Mouse (Mus musculus) kidney, postnatal 10 days (tissue): Measurements from ENCODE around the gene Hexdc.

Source experiments
- DNase-seq: peaks from one replicate; pipeline ENCODE4 v3.0.0; 2021; ENCODE audit warnings: mixed read lengths

The Hexdc gene

GRCm38 (mm10) chr11:121228129-121229017 lies 24.1 kb downstream of the Hexdc start:
- peak; percentile 14 for DNase-seq

- peak; percentile 84 for DNase-seq
Measured at GRCm38 (mm10) chr11:121229018-121229439, 24.8 kb downstream of the Hexdc start, which contains the start of gene Cybc1. Gene Cybc1 (minus strand): TSS chr11:121229322.

GRCm38 (mm10) chr11:121231191-121231590 lies 27.0 kb downstream of the Hexdc start:
- no peak for DNase-seq

GRCm38 (mm10) chr11:121231628-121232291 lies 27.5 kb downstream of the Hexdc start:
- DNase-seq: no peak

GRCm38 (mm10) chr11:121232706-121233105 lies 28.5 kb downstream of the Hexdc start:
- DNase-seq: no peak

GRCm38 (mm10) chr11:121235475-121236238 lies 31.4 kb downstream of the Hexdc start:
- peak; percentile 56 for DNase-seq

- DNase-seq: peak; percentile 99
Measured at GRCm38 (mm10) chr11:121236564-121237344, 32.5 kb downstream of the Hexdc start, which contains the start of gene Narf. Gene Narf (plus strand): TSS chr11:121237253.

GRCm38 (mm10) chr11:121237345-121238128 lies 33.3 kb downstream of the Hexdc start:
- no peak for DNase-seq

- DNase-seq: no peak
Measured at GRCm38 (mm10) chr11:121239669-121240068, 35.4 kb downstream of the Hexdc start.

GRCm38 (mm10) chr11:121250196-121250595 lies 46.0 kb downstream of the Hexdc start:
- DNase-seq: no peak

GRCm38 (mm10) chr11:121259160-121260100 lies 55.2 kb downstream of the Hexdc start, which contains the start of gene Foxk2:
Gene Foxk2 (plus strand): TSS chr11:121259990.
- DNase-seq: peak; percentile 97

GRCm38 (mm10) chr11:121260211-121260906 lies 56.1 kb downstream of the Hexdc start:
- peak; percentile 59 for DNase-seq

- no peak for DNase-seq
Measured at GRCm38 (mm10) chr11:121261074-121261473, 56.8 kb downstream of the Hexdc start.
